Mouse (Mus musculus) ES-E14 (cell line): ENCODE measurements at regions not wholly inside any gene's neighbourhood (a gene's known extent, or its start where the extent isn't known, plus 50 kb on each side); places are given as distances from the start of the nearest gene placed in this dataset.

Experiments
- CHD2 ChIP-seq: IDR thresholded peaks from 2 replicates; pipeline ENCODE4 v1.6.1; 2014; ENCODE audit warnings: mild to moderate bottlenecking, low read depth, low read length, inconsistent platforms
- HCFC1 ChIP-seq: IDR thresholded peaks from 2 replicates; pipeline ENCODE4 v1.6.1; 2012; ENCODE audit warnings: low read length, inconsistent platforms, borderline replicate concordance; ENCODE audit not compliant: insufficient read depth
- ZNF384 ChIP-seq: IDR thresholded peaks from 2 replicates; pipeline ENCODE4 v1.6.1; 2012; ENCODE audit warnings: low read depth, low read length, inconsistent platforms

- TF ChIP-seq HCFC1 (no peak), ZNF384 (no peak), CHD2 (no peak)
Measured at GRCm38 (mm10) chr3:131776650-131777049, 212.1 kb downstream of the Papss1 start.
